Mouse (Mus musculus) liver, embryonic 16.5 days (tissue): ENCODE measurements around the gene Gpr68. TPM values are rescaled to one million over a fixed set of nuclear protein-coding genes. Genes with fewer than 3 reads are reported as not detected.
A peak's percentile ranks its signal among the peaks of the same experiment; 100 is the strongest.

ENCODE experiments used
- ATAC-seq: fragments of 200-750 bp; cut with Nextera tagmentation; 2 replicates; pipeline ENCODE4 v1.8.0; 2017; ENCODE audit warnings: low read depth, mild to moderate bottlenecking, moderate number of reproducible peaks, moderate library complexity
- H3K27ac ChIP-seq: fragments of 300-500 bp; sonication (generic); 2 replicates; pipeline ENCODE4 v1.5.1; 2014; ENCODE audit warnings: mild to moderate bottlenecking, low read length
- H3K27me3 ChIP-seq: fragments of 300-500 bp; sonication (generic); 2 replicates; pipeline ENCODE4 v1.6.1; 2014; ENCODE audit warnings: low read depth, low read length, mixed read lengths; ENCODE audit not compliant: control insufficient read depth, insufficient read depth
- H3K36me3 ChIP-seq: fragments of 300-500 bp; sonication (generic); 2 replicates; pipeline ENCODE4 v1.6.1; 2014; ENCODE audit warnings: mild to moderate bottlenecking; ENCODE audit not compliant: control insufficient read depth, insufficient read depth
- H3K4me1 ChIP-seq: fragments of 300-500 bp; sonication (generic); 2 replicates; pipeline ENCODE4 v1.6.1; 2014; ENCODE audit warnings: low read depth, low read length, mixed read lengths; ENCODE audit not compliant: control insufficient read depth
- H3K4me2 ChIP-seq: fragments of 300-500 bp; sonication (generic); 2 replicates; pipeline ENCODE4 v1.6.1; 2014; ENCODE audit warnings: low read depth, low read length, mixed read lengths
- H3K4me3 ChIP-seq: fragments of 300-500 bp; sonication (generic); 2 replicates; pipeline ENCODE4 v1.5.1; 2014; ENCODE audit warnings: low read depth, mild to moderate bottlenecking, low read length
- H3K9ac ChIP-seq: fragments of 300-500 bp; sonication (generic); 2 replicates; pipeline ENCODE4 v1.6.1; 2014; ENCODE audit warnings: low read depth, low read length
- H3K9me3 ChIP-seq: fragments of 300-500 bp; sonication (generic); replicated peaks from 2 replicates; pipeline ENCODE4 v1.6.1; 2016; ENCODE audit warnings: low read length; ENCODE audit not compliant: control insufficient read depth
- WGBS: fragments of 180-500 bp; shearing (Covaris S2); extraction: QIAGEN DNeasy Blood & Tissue Kit; methylation state at CpG from one replicate; pipeline ENCODE4 v1.1.7; 2014; ENCODE audit not compliant: insufficient replicate concordance; 5-methylcytosine and 5-hydroxymethylcytosine counted together
- polyA plus RNA-seq: library from polyadenylated mRNA; unstranded; fragments of >200 nt; fragmentation: Nextera tagmentation; extraction: Ambion mirVana; gene quantifications from 2 replicates; pipeline ENCODE4 v1.2.1, GENCODE M21; 2015

The Gpr68 gene
- polyA plus RNA-seq, 1 experiment from 2014 or later, result 0.08 TPM

DNA sequence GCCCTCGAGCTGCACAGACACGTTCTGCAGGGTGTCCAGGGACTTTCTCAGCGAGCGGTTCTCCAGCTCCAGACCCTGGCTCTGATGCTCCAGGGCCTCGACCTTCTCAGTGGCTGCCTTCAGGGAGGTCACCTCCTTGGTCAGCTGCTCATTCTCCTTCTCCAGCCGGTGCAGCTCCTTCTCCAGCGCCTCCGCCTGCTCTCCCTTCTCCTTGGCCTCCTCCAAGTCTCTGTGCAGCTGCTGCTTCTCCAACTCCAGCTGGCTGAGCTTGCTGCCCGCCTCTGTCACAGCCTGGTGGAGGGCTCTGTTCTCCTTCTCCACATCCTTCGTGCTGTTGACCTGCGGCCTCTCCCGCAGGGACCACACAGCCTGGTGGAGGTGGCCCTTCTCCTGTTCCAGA is 37.5 kb upstream of the Gpr68 start:
- 87% methylated on average over 12 of the region's 12 CpGs for WGBS
- no peak overlapping the region for H3K27ac ChIP-seq
- H3K4me1 ChIP-seq, result no peaks in the 10 kb centered on the region
- no peak overlapping the region for H3K9ac ChIP-seq
- H3K4me3 ChIP-seq, result no peak overlapping the region
- no peaks in the 10 kb centered on the region for H3K9me3 ChIP-seq
- no peaks in the 10 kb centered on the region for H3K27me3 ChIP-seq
- no peak for ATAC-seq
- no peak overlapping the region for H3K4me2 ChIP-seq
- H3K36me3 ChIP-seq, result peaks cover 33% of the 10 kb centered on the region

DNA sequence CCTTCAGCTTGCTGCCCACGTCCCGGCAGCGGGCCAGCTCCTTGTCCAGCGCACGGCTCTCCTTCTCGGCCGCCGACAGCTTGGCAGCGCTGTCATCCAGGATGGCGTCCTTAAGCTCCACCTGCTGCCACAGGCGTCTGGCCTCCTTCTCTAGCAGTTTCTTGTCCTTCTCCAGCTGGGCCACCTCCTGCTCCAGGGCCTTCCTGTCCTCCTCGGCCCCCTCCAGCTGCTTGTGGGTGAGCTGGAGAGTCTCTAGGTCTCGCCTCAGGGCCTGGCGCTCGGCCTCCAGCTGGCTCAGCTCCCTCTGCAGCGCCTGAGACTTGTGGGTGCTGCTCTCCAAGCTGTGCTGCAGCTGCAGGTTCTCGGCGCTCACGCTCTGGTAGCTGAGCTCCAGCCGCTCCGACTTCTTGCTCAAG is 36.9 kb upstream of the Gpr68 start:
- no peak overlapping the region for H3K27ac ChIP-seq

DNA sequence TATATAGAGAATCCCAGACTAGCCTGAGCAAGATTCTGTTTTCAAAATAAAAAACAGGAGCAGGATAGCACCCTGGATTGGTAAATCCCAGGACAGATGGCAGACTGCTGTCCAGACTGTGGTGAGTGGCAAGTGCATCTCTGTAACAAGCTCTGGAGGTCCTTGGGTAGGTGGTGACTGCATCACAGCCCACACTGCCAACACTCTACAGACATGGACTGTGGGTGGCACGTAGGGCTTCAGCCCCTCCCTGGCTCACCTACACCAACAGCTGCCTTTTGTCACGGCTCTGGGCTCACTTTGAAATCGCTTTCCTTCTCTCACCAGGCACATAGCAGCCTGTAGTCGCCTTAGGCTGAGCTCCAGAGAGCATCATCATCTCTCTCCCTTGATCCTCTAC is 35.1 kb upstream of the Gpr68 start:
- H3K36me3 ChIP-seq, result peaks cover 48% of the 10 kb centered on the region

More for the DNA sequence above, 36.9 kb upstream of the Gpr68 start:
- H3K4me3 ChIP-seq, result no peak overlapping the region
- no peaks in the 10 kb centered on the region for H3K9me3 ChIP-seq
- no peak for ATAC-seq
- 89% methylated on average over 21 of the region's 21 CpGs for WGBS
- peaks cover 37% of the 10 kb centered on the region for H3K36me3 ChIP-seq
- no peak overlapping the region for H3K4me2 ChIP-seq
- H3K27me3 ChIP-seq, result no peaks in the 10 kb centered on the region
- no peak overlapping the region for H3K9ac ChIP-seq
- H3K4me1 ChIP-seq, result no peaks in the 10 kb centered on the region

DNA sequence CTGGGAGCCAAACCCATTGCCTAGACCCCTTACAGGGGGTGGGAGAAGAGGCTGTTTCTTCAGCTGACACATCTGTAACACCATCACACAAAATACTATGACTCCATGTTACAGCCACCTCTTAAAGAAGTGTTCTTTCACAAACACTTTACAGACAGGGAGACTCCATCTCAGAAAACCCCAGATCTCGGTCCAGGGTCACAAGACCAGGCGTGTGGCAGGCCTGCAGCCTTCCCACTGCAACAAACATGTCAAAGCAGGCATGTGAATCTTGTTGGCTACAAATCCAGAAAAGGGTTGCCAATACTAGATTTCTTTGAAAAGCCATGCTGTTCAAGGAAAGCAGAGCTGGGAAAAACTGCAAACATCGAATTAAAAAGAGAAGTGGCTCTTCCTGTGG is 33.4 kb upstream of the Gpr68 start:
- no peak overlapping the region for H3K27ac ChIP-seq
- H3K4me1 ChIP-seq, result no peaks in the 10 kb centered on the region
- no peaks in the 10 kb centered on the region for H3K27me3 ChIP-seq
- ATAC-seq, result no peak
- H3K36me3 ChIP-seq, result peaks cover 39% of the 10 kb centered on the region
- H3K4me2 ChIP-seq, result no peak overlapping the region
- WGBS, result 65% methylated on average over 3 of the region's 3 CpGs
- H3K9ac ChIP-seq, result no peak overlapping the region
- H3K4me3 ChIP-seq, result no peak overlapping the region
- H3K9me3 ChIP-seq, result no peaks in the 10 kb centered on the region

More for the DNA sequence above, 35.1 kb upstream of the Gpr68 start:
- no peak for ATAC-seq
- Histone ChIP-seq H3K9me3 (no peaks in the 10 kb centered on the region), H3K4me3 (no peak overlapping the region), H3K4me1 (no peaks in the 10 kb centered on the region), H3K4me2 (no peak overlapping the region), H3K27me3 (no peaks in the 10 kb centered on the region), H3K27ac (no peak overlapping the region), H3K9ac (no peak overlapping the region)
- WGBS, result 87% methylated on average over 4 of the region's 4 CpGs

DNA sequence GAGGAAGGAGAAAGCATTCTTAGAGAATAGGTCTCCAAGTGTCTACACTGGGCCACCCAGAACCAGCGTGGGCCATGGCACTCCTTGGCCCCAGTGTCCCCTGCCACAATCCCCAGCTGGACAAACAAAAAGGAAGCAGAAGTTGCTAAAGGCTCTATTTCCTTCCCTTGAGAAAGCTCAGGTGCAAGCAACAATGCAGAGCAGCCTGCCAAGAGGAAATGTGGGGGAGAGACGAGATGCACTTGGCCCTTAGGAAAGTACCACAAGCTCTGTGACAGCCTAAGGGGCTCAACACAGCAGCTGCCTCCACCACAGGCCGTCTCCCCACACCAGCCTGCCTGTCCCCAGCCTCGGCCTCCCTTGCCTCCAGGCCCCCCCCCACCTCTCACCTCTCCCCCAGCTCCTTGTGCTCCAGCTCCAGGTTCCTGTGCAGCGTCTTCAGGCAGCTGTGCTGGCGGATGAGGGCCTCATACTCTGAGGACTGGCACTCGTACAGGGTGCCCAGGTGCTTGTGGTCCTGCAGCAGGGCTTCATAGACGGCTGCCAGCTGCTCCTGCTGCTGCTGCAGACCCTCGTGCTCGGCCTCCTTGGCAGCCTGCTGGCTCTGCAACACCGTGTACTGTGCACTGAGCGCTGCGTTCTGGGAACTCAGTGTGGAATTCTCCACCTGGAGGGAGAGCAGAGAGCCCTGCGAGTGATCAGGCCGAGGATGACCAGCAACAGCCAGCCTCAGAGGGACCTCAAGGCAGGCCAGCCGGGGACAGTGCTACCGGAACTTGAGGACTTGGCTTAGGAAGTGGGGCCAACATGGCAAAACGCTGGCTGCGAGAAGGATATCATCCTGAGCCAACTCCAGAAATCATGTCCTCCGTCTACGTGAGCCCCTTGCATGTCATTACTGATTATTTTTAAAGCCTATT is 29.7 kb upstream of the Gpr68 start:
- no peak overlapping the region for H3K9ac ChIP-seq
- H3K27ac ChIP-seq, result no peak overlapping the region
- ATAC-seq, result no peak
- H3K4me2 ChIP-seq, result no peak overlapping the region
- H3K27me3 ChIP-seq, result no peaks in the 10 kb centered on the region
- H3K4me3 ChIP-seq, result no peak overlapping the region
- H3K9me3 ChIP-seq, result no peaks in the 10 kb centered on the region
- H3K36me3 ChIP-seq, result peaks cover 30% of the 10 kb centered on the region
- 76% methylated on average over 21 of the region's 21 CpGs for WGBS
- no peaks in the 10 kb centered on the region for H3K4me1 ChIP-seq

DNA sequence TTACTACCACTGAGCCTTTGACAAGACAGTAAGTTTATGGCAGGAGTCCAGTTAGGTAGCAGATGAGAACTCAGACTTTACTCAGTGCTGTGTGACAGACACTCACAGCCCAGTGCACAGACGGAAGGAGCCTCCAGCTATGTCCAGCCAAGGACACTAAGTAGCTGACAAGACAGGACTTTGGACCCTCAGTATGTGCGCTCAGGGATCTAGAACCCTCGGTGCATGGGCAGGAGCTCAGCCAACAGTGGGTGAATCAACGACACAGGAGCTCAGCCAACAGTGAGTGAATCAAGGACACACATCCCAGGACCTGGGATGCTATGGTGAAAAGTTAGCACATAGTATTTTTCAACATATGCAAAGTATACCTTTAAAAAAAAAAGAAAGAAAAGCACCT is 28.7 kb upstream of the Gpr68 start:
- no peak for ATAC-seq
- no peak overlapping the region for H3K9ac ChIP-seq
- no peak overlapping the region for H3K4me3 ChIP-seq
- WGBS, result 80% methylated on average over 4 of the region's 4 CpGs
- no peak overlapping the region for H3K27ac ChIP-seq
- no peaks in the 10 kb centered on the region for H3K4me1 ChIP-seq
- no peaks in the 10 kb centered on the region for H3K27me3 ChIP-seq
- no peaks in the 10 kb centered on the region for H3K9me3 ChIP-seq
- no peak overlapping the region for H3K4me2 ChIP-seq
- H3K36me3 ChIP-seq, result peaks cover 31% of the 10 kb centered on the region

DNA sequence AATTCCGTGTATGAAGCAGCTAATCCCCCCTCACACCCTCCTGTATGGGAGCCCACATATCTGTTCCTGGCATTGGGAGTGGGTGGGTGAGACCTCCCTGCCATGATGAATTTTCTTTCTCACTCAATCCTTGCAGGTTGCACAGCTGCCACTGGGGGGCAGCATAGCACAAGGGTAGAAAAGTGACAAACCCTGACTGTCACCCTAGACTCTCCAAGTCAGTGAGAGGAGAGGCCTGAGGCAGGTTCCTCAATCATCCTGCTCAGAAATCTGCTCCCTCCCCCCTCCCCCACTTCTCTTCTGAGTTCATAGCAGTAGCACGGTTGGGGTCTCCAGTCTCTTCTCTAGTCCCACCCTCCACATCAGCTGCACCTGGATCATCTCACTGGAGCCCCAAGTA is 28.1 kb upstream of the Gpr68 start:
- H3K4me3 ChIP-seq, result no peak overlapping the region
- ATAC-seq, result 0 out of 2 replicates have a peak, but pooled peaks have one; percentile 19
- H3K27ac ChIP-seq, result no peak overlapping the region
- H3K9ac ChIP-seq, result no peak overlapping the region
- no peaks in the 10 kb centered on the region for H3K9me3 ChIP-seq
- no peaks in the 10 kb centered on the region for H3K27me3 ChIP-seq
- no peak overlapping the region for H3K4me2 ChIP-seq
- H3K4me1 ChIP-seq, result no peaks in the 10 kb centered on the region
- 4% methylated on average over 2 of the region's 2 CpGs for WGBS
- H3K36me3 ChIP-seq, result peaks cover 30% of the 10 kb centered on the region

DNA sequence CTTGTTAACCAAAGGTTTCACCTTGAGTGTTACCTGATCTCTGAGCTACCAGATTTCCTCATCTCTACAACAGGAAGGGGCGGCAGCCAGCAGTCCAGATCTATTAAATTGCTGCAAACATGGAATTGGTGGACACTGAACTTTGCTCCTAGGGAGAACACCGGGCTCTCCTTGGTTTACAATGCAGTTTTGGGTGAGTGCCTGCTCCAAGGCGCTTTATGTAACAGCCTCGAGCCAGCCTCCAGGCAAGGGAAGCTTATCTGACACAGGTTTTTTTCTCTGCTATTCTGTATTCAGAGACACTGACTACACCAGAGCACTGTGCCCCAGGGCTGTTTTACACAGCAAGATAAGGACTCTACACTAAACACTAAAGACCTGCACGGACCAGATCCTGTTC is 26.8 kb upstream of the Gpr68 start:
- Histone ChIP-seq H3K4me1 (no peaks in the 10 kb centered on the region), H3K9me3 (no peaks in the 10 kb centered on the region), H3K27me3 (no peaks in the 10 kb centered on the region), H3K4me3 (no peak overlapping the region), H3K4me2 (no peak overlapping the region), H3K27ac (no peak overlapping the region), H3K9ac (no peak overlapping the region), H3K36me3 (peaks cover 30% of the 10 kb centered on the region)
- ATAC-seq, result peak; percentile 9; the same call in 1 of the 2 replicates
- 71% methylated on average over 5 of the region's 5 CpGs for whole genome bisulfite sequencing

DNA sequence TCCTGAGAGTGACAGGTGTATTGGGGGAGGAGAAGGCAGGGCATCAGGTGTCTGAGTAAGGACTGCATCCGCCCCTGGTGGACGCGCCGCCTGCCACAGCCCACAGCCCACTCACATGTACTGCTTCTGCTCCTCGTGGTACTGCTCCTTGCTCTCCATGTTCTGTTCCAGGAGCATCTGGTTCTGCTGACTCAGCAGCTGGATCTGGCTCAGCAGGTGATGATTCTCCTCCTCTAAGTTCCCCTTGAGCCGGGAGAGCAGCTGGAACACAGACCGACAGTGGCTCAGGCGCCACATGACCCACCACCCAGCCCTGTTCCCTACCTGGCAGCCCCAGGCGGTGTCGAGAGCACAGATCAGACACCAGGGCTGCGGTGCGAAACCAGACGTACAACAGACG is 23.7 kb upstream of the Gpr68 start:
- peaks cover 33% of the 10 kb centered on the region for H3K36me3 ChIP-seq

More for the DNA sequence above, 23.7 kb upstream of the Gpr68 start:
- no peak overlapping the region for H3K4me2 ChIP-seq
- ATAC-seq, result no peak
- 90% methylated on average over 14 of the region's 14 CpGs for WGBS
- no peaks in the 10 kb centered on the region for H3K9me3 ChIP-seq
- no peak overlapping the region for H3K9ac ChIP-seq
- no peaks in the 10 kb centered on the region for H3K27me3 ChIP-seq
- no peaks in the 10 kb centered on the region for H3K4me1 ChIP-seq
- no peak overlapping the region for H3K4me3 ChIP-seq
- no peak overlapping the region for H3K27ac ChIP-seq
